Mouse (Mus musculus): ENCODE results near the gene Rab29. TPM values are rescaled to one million over a fixed set of nuclear protein-coding genes. Genes with fewer than 3 reads are reported as not detected.

Gene Rab29
- polyA plus RNA-seq, 1 experiment from 2014 or later, result 8.8 TPM

DNA sequence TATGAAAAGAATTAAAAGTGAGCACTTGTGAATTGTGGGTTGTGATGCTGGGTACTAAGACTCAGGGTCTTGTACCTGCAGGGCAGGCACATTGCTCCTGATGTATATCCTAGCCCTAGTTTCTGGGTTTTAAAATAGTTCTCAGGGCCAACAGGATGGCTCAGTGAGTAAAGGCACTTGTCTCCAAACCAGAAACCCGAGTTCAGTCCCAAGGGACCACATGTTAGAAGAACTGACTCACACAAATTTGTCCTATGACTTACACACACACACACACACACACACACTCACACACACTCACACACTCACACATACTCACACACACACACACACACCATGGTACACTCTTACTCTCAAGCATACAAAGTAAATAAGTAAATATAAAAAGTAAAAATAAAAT, 5.8 kb downstream of the Rab29 start:
- no peaks in the 10 kb centered on the region for H3K36me3 ChIP-seq (ENCODE audit: control insufficient read depth, insufficient read depth, low read length)
- no peak for DNase-seq
- H3K27me3 ChIP-seq (ENCODE audit: control insufficient read depth, insufficient read depth, low read length), result no peaks in the 10 kb centered on the region
- H3K4me3 ChIP-seq (replicated peaks; ENCODE audit: low read depth, low read length), result no peak overlapping the region
- no peak overlapping the region for H3K4me2 ChIP-seq (ENCODE audit: low read length)
- no peak overlapping the region for H3K9ac ChIP-seq (replicated peaks; ENCODE audit: low read length)
- no peak for ATAC-seq (ENCODE audit: low FRiP score, low TSS enrichment)
- H3K4me1 ChIP-seq (ENCODE audit: control insufficient read depth, insufficient read depth, low read length), result no peaks in the 10 kb centered on the region
- WGBS, result 78% methylated on average over 1 of the region's 1 CpGs
- no peaks in the 10 kb centered on the region for H3K9me3 ChIP-seq (ENCODE audit: control insufficient read depth, low read length)
- no peak overlapping the region for H3K27ac ChIP-seq (replicated peaks; ENCODE audit: low read depth, low read length)

GRCm38 (mm10) chr1:131879816-131880215, 12.8 kb downstream of the Rab29 start:
- Histone ChIP-seq H3K4me2 (ENCODE audit: low read length) (no peak overlapping the region), H3K9me3 (ENCODE audit: control insufficient read depth, low read length) (no peaks in the 10 kb centered on the region), H3K27me3 (ENCODE audit: control insufficient read depth, insufficient read depth, low read length) (no peaks in the 10 kb centered on the region), H3K4me3 (replicated peaks; ENCODE audit: low read depth, low read length) (no peak overlapping the region), H3K27ac (replicated peaks; ENCODE audit: low read depth, low read length) (no peak overlapping the region), H3K4me1 (ENCODE audit: control insufficient read depth, insufficient read depth, low read length) (no peaks in the 10 kb centered on the region), H3K36me3 (ENCODE audit: control insufficient read depth, insufficient read depth, low read length) (no peaks in the 10 kb centered on the region), H3K9ac (replicated peaks; ENCODE audit: low read length) (no peak overlapping the region)
- ATAC-seq (ENCODE audit: low FRiP score, low TSS enrichment), result no peak
- DNase-seq, result no peak
- WGBS, result 88% methylated on average over 2 of the region's 2 CpGs

- DNase-seq (no peak), ATAC-seq (ENCODE audit: low FRiP score, low TSS enrichment) (no peak)
- Histone ChIP-seq H3K4me3 (replicated peaks; ENCODE audit: low read depth, low read length) (no peak overlapping the region), H3K36me3 (ENCODE audit: control insufficient read depth, insufficient read depth, low read length) (no peaks in the 10 kb centered on the region), H3K4me1 (ENCODE audit: control insufficient read depth, insufficient read depth, low read length) (no peaks in the 10 kb centered on the region), H3K9ac (replicated peaks; ENCODE audit: low read length) (no peak overlapping the region), H3K27ac (replicated peaks; ENCODE audit: low read depth, low read length) (no peak overlapping the region), H3K9me3 (ENCODE audit: control insufficient read depth, low read length) (no peaks in the 10 kb centered on the region), H3K4me2 (ENCODE audit: low read length) (no peak overlapping the region), H3K27me3 (ENCODE audit: control insufficient read depth, insufficient read depth, low read length) (no peaks in the 10 kb centered on the region)
- whole genome bisulfite sequencing, result 79% methylated on average over 2 of the region's 2 CpGs
Measured at GRCm38 (mm10) chr1:131882787-131883186, 15.8 kb downstream of the Rab29 start.

- Histone ChIP-seq H3K4me1 (ENCODE audit: control insufficient read depth, insufficient read depth, low read length) (no peaks in the 10 kb centered on the region), H3K9me3 (ENCODE audit: control insufficient read depth, low read length) (no peaks in the 10 kb centered on the region), H3K36me3 (ENCODE audit: control insufficient read depth, insufficient read depth, low read length) (no peaks in the 10 kb centered on the region), H3K9ac (replicated peaks; ENCODE audit: low read length) (no peak overlapping the region), H3K27ac (replicated peaks; ENCODE audit: low read depth, low read length) (no peak overlapping the region), H3K4me2 (ENCODE audit: low read length) (no peak overlapping the region), H3K27me3 (ENCODE audit: control insufficient read depth, insufficient read depth, low read length) (no peaks in the 10 kb centered on the region), H3K4me3 (replicated peaks; ENCODE audit: low read depth, low read length) (no peak overlapping the region)
- ATAC-seq (ENCODE audit: low FRiP score, low TSS enrichment) (no peak), DNase-seq (no peak)
- WGBS, result 69% methylated on average over 2 of the region's 2 CpGs
Measured at GRCm38 (mm10) chr1:131886173-131886572, 19.1 kb downstream of the Rab29 start.

DNA sequence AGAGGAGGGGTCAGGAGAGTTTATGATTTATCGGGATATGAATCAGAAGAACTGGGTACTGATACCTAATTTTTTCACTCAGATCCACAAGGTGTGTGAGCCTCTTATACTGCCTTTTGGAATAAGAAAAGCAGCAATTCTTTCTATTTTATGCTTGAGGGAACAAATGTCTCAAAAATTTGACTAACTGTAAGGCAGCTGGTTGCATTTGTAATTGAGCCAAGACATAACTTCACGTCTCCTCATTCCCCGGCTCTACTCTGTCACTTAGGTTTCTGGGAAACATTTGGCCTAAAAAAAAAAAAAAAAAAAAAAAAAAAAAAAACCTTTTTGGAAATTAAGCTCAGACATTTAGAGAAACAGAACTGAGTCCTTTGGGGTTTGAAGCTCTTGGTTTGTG, 19.6 kb downstream of the Rab29 start:
- Histone ChIP-seq H3K27ac (replicated peaks; ENCODE audit: low read depth, low read length) (no peak overlapping the region), H3K4me2 (ENCODE audit: low read length) (no peak overlapping the region), H3K4me3 (replicated peaks; ENCODE audit: low read depth, low read length) (no peak overlapping the region), H3K9me3 (ENCODE audit: control insufficient read depth, low read length) (no peaks in the 10 kb centered on the region), H3K4me1 (ENCODE audit: control insufficient read depth, insufficient read depth, low read length) (no peaks in the 10 kb centered on the region), H3K36me3 (ENCODE audit: control insufficient read depth, insufficient read depth, low read length) (no peaks in the 10 kb centered on the region), H3K27me3 (ENCODE audit: control insufficient read depth, insufficient read depth, low read length) (no peaks in the 10 kb centered on the region), H3K9ac (replicated peaks; ENCODE audit: low read length) (no peak overlapping the region)
- ATAC-seq (ENCODE audit: low FRiP score, low TSS enrichment) (no peak), DNase-seq (no peak)
- WGBS, result 89% methylated on average over 3 of the region's 3 CpGs

- 77% methylated on average over 6 of the region's 6 CpGs for WGBS
- no peak for ATAC-seq (ENCODE audit: low FRiP score, low TSS enrichment)
- H3K4me1 ChIP-seq (ENCODE audit: control insufficient read depth, insufficient read depth, low read length), result no peaks in the 10 kb centered on the region
- H3K9me3 ChIP-seq (ENCODE audit: control insufficient read depth, low read length), result no peaks in the 10 kb centered on the region
- H3K4me3 ChIP-seq (replicated peaks; ENCODE audit: low read depth, low read length), result no peak overlapping the region
- H3K27me3 ChIP-seq (ENCODE audit: control insufficient read depth, insufficient read depth, low read length), result no peaks in the 10 kb centered on the region
- H3K27ac ChIP-seq (replicated peaks; ENCODE audit: low read depth, low read length), result no peak overlapping the region
- no peaks in the 10 kb centered on the region for H3K36me3 ChIP-seq (ENCODE audit: control insufficient read depth, insufficient read depth, low read length)
- H3K9ac ChIP-seq (replicated peaks; ENCODE audit: low read length), result no peak overlapping the region
- DNase-seq, result no peak
- H3K4me2 ChIP-seq (ENCODE audit: low read length), result no peak overlapping the region
Measured at GRCm38 (mm10) chr1:131890043-131890658, 23.1 kb downstream of the Rab29 start.

GRCm38 (mm10) chr1:131891436-131891835, 24.4 kb downstream of the Rab29 start:
- Histone ChIP-seq H3K27ac (replicated peaks; ENCODE audit: low read depth, low read length) (no peak overlapping the region), H3K4me3 (replicated peaks; ENCODE audit: low read depth, low read length) (no peak overlapping the region), H3K36me3 (ENCODE audit: control insufficient read depth, insufficient read depth, low read length) (no peaks in the 10 kb centered on the region), H3K27me3 (ENCODE audit: control insufficient read depth, insufficient read depth, low read length) (no peaks in the 10 kb centered on the region), H3K4me1 (ENCODE audit: control insufficient read depth, insufficient read depth, low read length) (no peaks in the 10 kb centered on the region), H3K9ac (replicated peaks; ENCODE audit: low read length) (no peak overlapping the region), H3K9me3 (ENCODE audit: control insufficient read depth, low read length) (no peaks in the 10 kb centered on the region), H3K4me2 (ENCODE audit: low read length) (no peak overlapping the region)
- ATAC-seq (ENCODE audit: low FRiP score, low TSS enrichment), result no peak
- DNase-seq, result no peak
- 63% methylated on average over 4 of the region's 4 CpGs for WGBS

- Histone ChIP-seq H3K27me3 (ENCODE audit: control insufficient read depth, insufficient read depth, low read length) (peaks cover 3% of the 10 kb centered on the region; the same call in 1 of the 2 replicates), H3K36me3 (ENCODE audit: control insufficient read depth, insufficient read depth, low read length) (no peaks in the 10 kb centered on the region), H3K27ac (replicated peaks; ENCODE audit: low read depth, low read length) (no peak overlapping the region), H3K4me2 (ENCODE audit: low read length) (no peak overlapping the region), H3K4me1 (ENCODE audit: control insufficient read depth, insufficient read depth, low read length) (no peaks in the 10 kb centered on the region), H3K9ac (replicated peaks; ENCODE audit: low read length) (no peak overlapping the region), H3K4me3 (replicated peaks; ENCODE audit: low read depth, low read length) (no peak overlapping the region), H3K9me3 (ENCODE audit: control insufficient read depth, low read length) (no peaks in the 10 kb centered on the region)
- WGBS, result 90% methylated on average over 4 of the region's 4 CpGs
- ATAC-seq (ENCODE audit: low FRiP score, low TSS enrichment) (no peak), DNase-seq (no peak)
Measured at GRCm38 (mm10) chr1:131902679-131903078, 35.7 kb downstream of the Rab29 start.

DNA sequence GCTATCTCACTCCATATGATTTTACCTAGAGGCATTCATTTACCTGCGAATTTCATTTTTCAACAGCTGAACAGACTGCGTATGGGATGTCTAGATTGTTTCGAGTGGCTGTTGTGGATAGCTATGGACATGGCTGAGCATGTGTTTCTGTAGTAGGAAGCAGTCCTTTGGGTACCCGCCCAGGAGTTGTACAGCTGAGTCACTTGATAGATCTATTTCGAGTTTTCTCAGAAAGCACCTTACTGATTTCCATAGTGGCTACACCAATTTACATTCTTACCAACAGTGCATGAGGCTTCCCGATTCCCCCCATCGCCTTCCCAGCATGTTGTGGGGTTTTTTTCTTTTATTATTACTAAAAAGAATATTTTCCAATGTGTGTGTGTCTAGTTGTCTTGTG, 36.2 kb downstream of the Rab29 start:
- Histone ChIP-seq H3K36me3 (ENCODE audit: control insufficient read depth, insufficient read depth, low read length) (no peaks in the 10 kb centered on the region), H3K4me3 (replicated peaks; ENCODE audit: low read depth, low read length) (no peak overlapping the region), H3K4me2 (ENCODE audit: low read length) (no peak overlapping the region), H3K27me3 (ENCODE audit: control insufficient read depth, insufficient read depth, low read length) (peaks cover 6% of the 10 kb centered on the region; the same call in 1 of the 2 replicates), H3K9ac (replicated peaks; ENCODE audit: low read length) (no peak overlapping the region), H3K4me1 (ENCODE audit: control insufficient read depth, insufficient read depth, low read length) (no peaks in the 10 kb centered on the region), H3K9me3 (ENCODE audit: control insufficient read depth, low read length) (no peaks in the 10 kb centered on the region), H3K27ac (replicated peaks; ENCODE audit: low read depth, low read length) (no peak overlapping the region)
- 91% methylated on average over 7 of the region's 7 CpGs for WGBS
- DNase-seq, result no peak
- ATAC-seq (ENCODE audit: low FRiP score, low TSS enrichment), result no peak

Measured in midbrain, embryonic 14.5 days (tissue).